Mouse (Mus musculus) lung, embryonic 14.5 days (tissue): ENCODE measurements around the gene Urad. TPM values are rescaled to one million over a fixed set of nuclear protein-coding genes. Genes with fewer than 3 reads are reported as not detected.

Source experiments
- ATAC-seq: fragments of 200-750 bp; cut with Nextera tagmentation; 2 replicates; pipeline ENCODE4 v1.8.0; 2017; ENCODE audit warnings: mild to moderate bottlenecking, moderate TSS enrichment, moderate library complexity; ENCODE audit not compliant: insufficient read depth
- DNase-seq: peaks from one replicate; pipeline ENCODE4 v3.0.0-alpha.2; 2015
- H3K27ac ChIP-seq: fragments of 300-500 bp; sonication (generic); 2 replicates; pipeline ENCODE4 v1.5.1; 2014; ENCODE audit warnings: low read depth, mild to moderate bottlenecking, moderate library complexity
- H3K27me3 ChIP-seq: fragments of 300-500 bp; sonication (generic); 2 replicates; pipeline ENCODE4 v1.6.1; 2014; ENCODE audit warnings: low read length, control low read depth; ENCODE audit not compliant: insufficient read depth
- H3K36me3 ChIP-seq: fragments of 300-500 bp; sonication (generic); 2 replicates; pipeline ENCODE4 v1.6.1; 2014; ENCODE audit warnings: control low read depth; ENCODE audit not compliant: insufficient read depth
- H3K4me1 ChIP-seq: fragments of 300-500 bp; sonication (generic); 2 replicates; pipeline ENCODE4 v1.6.1; 2014; ENCODE audit warnings: antibody characterized with exemption, control low read depth; ENCODE audit not compliant: insufficient read depth
- H3K4me2 ChIP-seq: fragments of 300-500 bp; sonication (generic); 2 replicates; pipeline ENCODE4 v1.6.1; 2014; ENCODE audit warnings: mild to moderate bottlenecking
- H3K4me3 ChIP-seq: fragments of 300-500 bp; sonication (generic); 2 replicates; pipeline ENCODE4 v1.5.1; 2014; ENCODE audit warnings: low read depth, low read length
- H3K9ac ChIP-seq: fragments of 300-500 bp; sonication (generic); 2 replicates; pipeline ENCODE4 v1.6.1; 2014
- H3K9me3 ChIP-seq: fragments of 300-500 bp; sonication (generic); 2 replicates; pipeline ENCODE4 v1.6.1; 2016; ENCODE audit warnings: low read depth, low read length, control low read depth
- CTCF ChIP-seq: IDR thresholded peaks from 2 replicates; pipeline ENCODE4 v1.5.1; 2016; ENCODE audit warnings: antibody characterized with exemption, low read depth
- WGBS: fragments of 180-500 bp; shearing (Covaris S2); extraction: QIAGEN DNeasy Blood & Tissue Kit; methylation state at CpG from one replicate; pipeline ENCODE4 v1.1.7; 2014; 5-methylcytosine and 5-hydroxymethylcytosine counted together
- polyA plus RNA-seq: library from polyadenylated mRNA; unstranded; fragments of >200 nt; fragmentation: Nextera tagmentation; extraction: Ambion mirVana; gene quantifications from 2 replicates; pipeline ENCODE4 v1.2.1, GENCODE M21; 2014

The Urad gene
- polyA plus RNA-seq, 1 experiment from 2014 or later: not detected

GRCm38 (mm10) chr5:147292506-147293120, 29.6 kb downstream of the Urad start:
- H3K4me3 ChIP-seq: no peak overlapping the region
- ATAC-seq (no peak), DNase-seq (no peak)
- H3K27me3 ChIP-seq: peaks cover 56% of the 10 kb centered on the region
- H3K36me3 ChIP-seq: no peaks in the 10 kb centered on the region
- H3K4me2 ChIP-seq: no peak overlapping the region
- H3K9me3 ChIP-seq: no peaks in the 10 kb centered on the region
- WGBS: 28% methylated on average over 13 of the region's 13 CpGs
- TF ChIP-seq CTCF: no peak
- H3K27ac ChIP-seq: no peak overlapping the region
- no peaks in the 10 kb centered on the region for H3K4me1 ChIP-seq
- H3K9ac ChIP-seq: no peak overlapping the region

GRCm38 (mm10) chr5:147291764-147292505, 30.3 kb downstream of the Urad start:
- Histone ChIP-seq H3K9ac (no peak overlapping the region), H3K27ac (no peak overlapping the region), H3K27me3 (peaks cover 50% of the 10 kb centered on the region), H3K4me1 (no peaks in the 10 kb centered on the region), H3K4me2 (no peak overlapping the region), H3K36me3 (no peaks in the 10 kb centered on the region), H3K4me3 (no peak overlapping the region), H3K9me3 (no peaks in the 10 kb centered on the region)
- DNase-seq (no peak), ATAC-seq (no peak)
- TF ChIP-seq CTCF: no peak
- 16% methylated on average over 16 of the region's 16 CpGs for WGBS

- DNase-seq: no peak
- Histone ChIP-seq H3K4me1 (no peaks in the 10 kb centered on the region), H3K4me3 (no peak overlapping the region), H3K4me2 (no peak overlapping the region), H3K27me3 (peaks cover 21% of the 10 kb centered on the region), H3K36me3 (no peaks in the 10 kb centered on the region), H3K9me3 (no peaks in the 10 kb centered on the region), H3K27ac (no peak overlapping the region), H3K9ac (no peak overlapping the region)
- ATAC-seq: no peak
- peak; percentile 33; the same call in 1 of the 2 replicates for TF ChIP-seq CTCF
- WGBS: 70% methylated on average over 4 of the region's 4 CpGs
Observed at GRCm38 (mm10) chr5:147284365-147284764, 37.9 kb downstream of the Urad start.

GRCm38 (mm10) chr5:147277547-147277925, 44.7 kb downstream of the Urad start:
- TF ChIP-seq CTCF: no peak
- Histone ChIP-seq H3K4me1 (no peaks in the 10 kb centered on the region), H3K9me3 (no peaks in the 10 kb centered on the region), H3K4me3 (no peak overlapping the region), H3K36me3 (no peaks in the 10 kb centered on the region), H3K27ac (no peak overlapping the region), H3K9ac (no peak overlapping the region), H3K4me2 (no peak overlapping the region), H3K27me3 (peaks cover 89% of the 10 kb centered on the region)
- DNase-seq: no peak
- no peak for ATAC-seq
- WGBS: under 1% methylated on average over 13 of the region's 13 CpGs

- Histone ChIP-seq H3K36me3 (no peaks in the 10 kb centered on the region), H3K9me3 (no peaks in the 10 kb centered on the region), H3K4me1 (no peaks in the 10 kb centered on the region), H3K9ac (no peak overlapping the region), H3K27ac (no peak overlapping the region), H3K4me2 (no peak overlapping the region), H3K27me3 (peaks cover 95% of the 10 kb centered on the region), H3K4me3 (no peak overlapping the region)
- no peak for TF ChIP-seq CTCF
- WGBS: 1% methylated on average over 18 of the region's 18 CpGs
- DNase-seq (no peak), ATAC-seq (no peak)
Observed at GRCm38 (mm10) chr5:147276701-147277546, 45.3 kb downstream of the Urad start.

- H3K27me3 ChIP-seq: peaks cover 99% of the 10 kb centered on the region
- H3K9ac ChIP-seq: no peak overlapping the region
- H3K27ac ChIP-seq: no peak overlapping the region
- H3K4me1 ChIP-seq: no peaks in the 10 kb centered on the region
- H3K9me3 ChIP-seq: no peaks in the 10 kb centered on the region
- no peak overlapping the region for H3K4me2 ChIP-seq
- no peaks in the 10 kb centered on the region for H3K36me3 ChIP-seq
- no peak for ATAC-seq
- no peak for DNase-seq
- 12% methylated on average over 3 of the region's 3 CpGs for WGBS
- no peak overlapping the region for H3K4me3 ChIP-seq
- TF ChIP-seq CTCF: no peak
Observed at GRCm38 (mm10) chr5:147275761-147276160, 46.5 kb downstream of the Urad start.
